Mouse (Mus musculus) effector memory CD4-positive, alpha-beta T cell, adult 7 months (primary cell): ENCODE measurements around the gene Aldoc. TPM values are rescaled to one million over a fixed set of nuclear protein-coding genes. Genes with fewer than 3 reads are reported as not detected.

Source experiments
- polyA plus RNA-seq: library from polyadenylated mRNA; unstranded; fragments of 100-300 nt; shearing (Covaris generic); gene quantifications from one replicate; pipeline ENCODE4 v1.2.1, GENCODE M21; 2017

The Aldoc gene
- polyA plus RNA-seq, result 6.8 TPM

DNA sequence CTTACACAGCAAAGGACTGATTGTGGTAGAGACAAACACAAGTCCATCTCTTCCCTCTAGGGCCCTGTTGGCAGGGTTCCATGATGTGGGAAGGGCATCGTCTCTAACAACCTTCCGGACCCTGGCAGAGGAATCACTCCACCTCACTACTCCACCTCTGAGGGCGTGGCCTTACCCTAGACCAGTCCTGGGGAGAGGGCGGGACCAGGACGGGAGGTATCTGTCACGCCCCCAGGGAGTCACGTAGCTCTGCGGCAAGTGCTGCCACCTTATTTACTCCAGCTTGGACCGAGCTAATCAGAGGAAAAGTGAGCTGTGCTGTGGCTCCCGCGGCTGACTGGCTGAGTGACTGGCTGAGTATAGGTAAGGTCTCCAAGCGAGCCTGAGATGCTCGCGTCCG lies at the start of gene Aldoc:
TSS of gene Aldoc (plus strand) at position 109 of the 400 bp plus-strand sequence.

DNA sequence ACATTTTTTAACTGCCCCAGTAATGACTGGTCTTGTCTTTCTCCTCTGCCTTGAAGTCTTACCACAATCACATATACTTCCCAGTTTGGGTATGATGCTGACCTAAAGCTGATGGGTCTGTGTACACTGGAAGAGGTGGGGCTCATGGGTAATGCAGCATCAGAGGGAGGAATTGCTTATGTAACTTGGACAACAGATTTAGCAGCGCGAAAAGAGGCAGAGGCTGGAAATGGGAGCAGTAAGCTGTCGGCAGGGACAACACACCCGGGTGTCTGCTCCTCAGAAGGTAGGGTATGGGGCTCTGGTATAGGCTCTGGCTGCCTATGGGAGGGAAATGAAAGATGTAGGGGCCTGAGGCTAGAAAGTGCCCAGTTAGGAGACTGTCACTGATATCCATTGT lies 32.1 kb upstream of the Aldoc start, which contains the start of gene BC030499:
TSS of gene BC030499 (plus strand) at position 188 of the 400 bp plus-strand sequence.

DNA sequence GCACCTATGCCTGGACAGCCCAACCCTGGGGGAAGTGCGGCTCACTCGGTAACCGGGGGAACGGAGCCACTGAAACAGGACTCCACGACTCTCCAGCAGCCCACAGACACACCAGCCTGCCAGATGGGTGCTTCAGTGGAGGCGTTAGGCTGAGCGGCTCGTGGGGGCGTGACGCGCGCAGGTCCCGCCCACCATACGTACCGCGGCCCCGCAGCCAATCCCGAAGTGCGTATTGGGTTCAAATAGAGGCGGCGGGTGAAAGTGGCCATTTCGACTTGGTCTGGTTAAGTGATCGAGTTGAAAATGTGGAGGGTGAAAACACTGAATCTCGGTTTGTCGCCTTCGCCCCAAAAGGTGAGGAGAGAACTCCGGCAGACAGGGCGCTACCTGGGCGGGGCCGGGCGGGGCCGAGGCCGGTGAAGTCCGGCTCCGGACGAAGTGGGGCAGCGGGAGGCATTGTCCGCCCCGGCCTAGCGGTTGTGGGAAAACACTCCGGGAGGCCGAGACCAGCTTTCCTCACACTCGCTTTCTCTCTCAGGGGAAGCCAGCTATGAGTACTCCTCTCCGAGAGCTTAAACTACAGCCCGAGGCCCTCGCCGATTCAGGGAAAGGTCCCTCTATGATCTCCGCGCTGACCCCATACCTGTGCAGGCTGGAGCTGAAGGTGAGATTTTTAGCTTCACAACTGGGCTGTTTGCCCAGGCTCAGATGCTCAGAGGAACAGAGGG lies 21.2 kb upstream of the Aldoc start, which contains the start of gene Spag5:
TSS of gene Spag5 (plus strand) at position 173 of the 728 bp plus-strand sequence.

DNA sequence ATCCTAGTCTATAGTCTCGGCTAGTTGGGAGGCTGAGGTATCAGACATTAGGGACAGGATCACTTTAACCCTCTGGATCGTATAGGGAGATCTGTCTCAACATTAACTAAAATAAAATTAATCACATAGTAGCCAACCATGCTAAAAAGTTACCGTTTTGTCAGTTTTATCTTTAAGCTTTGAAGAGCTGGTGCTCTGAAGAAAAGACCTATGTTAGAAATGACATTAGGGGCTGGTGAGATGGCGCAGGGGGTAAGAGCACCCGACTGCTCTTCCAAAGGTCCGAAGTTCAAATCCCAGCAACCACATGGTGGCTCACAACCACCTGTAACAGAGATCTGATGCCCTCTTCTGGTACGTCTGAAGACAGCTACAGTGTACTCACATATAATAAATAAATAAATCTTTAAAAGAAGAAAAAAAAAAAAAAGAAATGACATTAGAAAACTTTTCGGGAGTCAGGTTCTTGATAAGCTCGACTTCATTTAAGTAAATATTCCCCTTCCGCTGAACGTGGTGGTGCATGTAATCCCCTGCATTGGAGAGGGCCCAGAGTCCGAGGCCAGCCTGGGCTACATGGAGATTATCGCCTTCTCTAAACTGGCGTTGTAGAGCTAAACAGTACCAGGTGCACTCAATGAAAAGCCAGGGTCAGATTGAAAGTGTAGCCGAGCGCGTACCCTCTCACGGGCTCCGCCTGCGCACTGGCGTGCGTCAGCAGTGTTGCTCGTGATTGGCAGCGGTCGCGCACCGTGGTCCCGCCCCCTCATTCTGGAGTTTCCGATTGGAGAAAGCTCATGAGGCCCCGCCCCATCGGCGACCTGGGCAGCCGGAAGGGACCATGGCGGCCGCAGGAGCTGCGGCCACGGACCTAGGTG lies 5.1 kb downstream of the Aldoc start, which contains the start of gene Pigs:
TSS of gene Pigs (plus strand) at position 782 of the 878 bp plus-strand sequence.

GRCm38 (mm10) chr11:78343381-78344327 lies 20.9 kb downstream of the Aldoc start, which contains the start of gene Unc119:
Gene Unc119, plus strand, starts transcription at chr11:78343482.

Other genes starting within 250 kb of the Aldoc start
- 32.3 TPM for gene Eral1, start 242.6 kb upstream of the Aldoc start, polyA plus RNA-seq
- 16.0 TPM for gene Fam222b, start 228.3 kb upstream of the Aldoc start, polyA plus RNA-seq
- gene Traf4, start 157.4 kb upstream of the Aldoc start, polyA plus RNA-seq, result 113 TPM
- gene Nek8, start 146.3 kb upstream of the Aldoc start, polyA plus RNA-seq, result 17.3 TPM
- 8.1 TPM for gene Tlcd1, start 146.3 kb upstream of the Aldoc start, polyA plus RNA-seq
- 1,583 TPM for gene Rpl23a, start 139.4 kb upstream of the Aldoc start, polyA plus RNA-seq
- not detected for gene Rab34, start 134.5 kb upstream of the Aldoc start, polyA plus RNA-seq
- 0.28 TPM for gene Proca1, start 129.6 kb upstream of the Aldoc start, polyA plus RNA-seq
- gene Sdf2, start 77.2 kb upstream of the Aldoc start, polyA plus RNA-seq, result 114 TPM
- gene Supt6, start 77.0 kb upstream of the Aldoc start, polyA plus RNA-seq, result 35.0 TPM
- gene 2610507B11Rik, start 61.2 kb upstream of the Aldoc start, polyA plus RNA-seq, result 57.3 TPM
- gene BC030499, start 32.1 kb upstream of the Aldoc start, polyA plus RNA-seq, result 0.52 TPM
- 0.88 TPM for gene Spag5, start 21.4 kb upstream of the Aldoc start, polyA plus RNA-seq
- gene Pigs, start 5.4 kb downstream of the Aldoc start, polyA plus RNA-seq, result 69.6 TPM
- gene Unc119, start 20.5 kb downstream of the Aldoc start, polyA plus RNA-seq, result 29.6 TPM
- gene Foxn1, start 63.6 kb downstream of the Aldoc start, polyA plus RNA-seq, result 0.30 TPM
- not detected for gene Slc13a2, start 99.2 kb downstream of the Aldoc start, polyA plus RNA-seq
- gene Slc46a1, start 142.7 kb downstream of the Aldoc start, polyA plus RNA-seq, result 0.62 TPM
- 2.6 TPM for gene Sarm1, start 174.8 kb downstream of the Aldoc start, polyA plus RNA-seq
- not detected for gene Vtn, start 176.1 kb downstream of the Aldoc start, polyA plus RNA-seq
- gene Sebox, start 180.5 kb downstream of the Aldoc start, polyA plus RNA-seq, result not detected
- gene Tmem199, start 189.2 kb downstream of the Aldoc start, polyA plus RNA-seq, result 17.1 TPM
- 33.7 TPM for gene Poldip2, start 189.2 kb downstream of the Aldoc start, polyA plus RNA-seq
- 15.2 TPM for gene Tnfaip1, start 213.4 kb downstream of the Aldoc start, polyA plus RNA-seq
- gene Ift20, start 213.4 kb downstream of the Aldoc start, polyA plus RNA-seq, result 61.7 TPM
- 16.8 TPM for gene Tmem97, start 227.8 kb downstream of the Aldoc start, polyA plus RNA-seq